ENCODE assay signal across 8 mouse cellular contexts in genomic region chr11:62603312-62604056, GRCm38 (mm10). TPM values are rescaled to one million over a fixed set of nuclear protein-coding genes. Genes with fewer than 3 reads are reported as not detected.
DNase-seq lines count a peak whose midpoint lies in the region; ATAC-seq and TF ChIP-seq lines count a peak whose summit lies in the region.

No protein-coding gene starts in this region.

- peak overlapping the region; percentile 94 for H3K4me3 ChIP-seq in heart, adult 2 months
- peak overlapping the region; percentile 85 for H3K4me3 ChIP-seq in erythroblast, embryonic 14.5 days (replicated peaks)
- H3K4me3 ChIP-seq in liver, embryonic 15.5 days (replicated peaks): peak overlapping the region; percentile 87

- peaks cover 3% of the 10 kb centered on the region for H3K4me1 ChIP-seq in heart, adult 2 months (ENCODE audit: control insufficient read depth, insufficient read depth, low read length)
- H3K4me1 ChIP-seq in erythroblast, embryonic 14.5 days (ENCODE audit: control insufficient read depth): peaks cover 45% of the 10 kb centered on the region
- peaks cover 40% of the 10 kb centered on the region for H3K4me1 ChIP-seq in liver, embryonic 15.5 days (replicated peaks)

- peak in 1 of 2 experiments; percentile 21 for DNase-seq in heart, adult 2 months
- DNase-seq in heart, postnatal 36 days: no peak
- DNase-seq in R1 (ENCODE audit: low read depth, low spot score): peak; percentile 48
- DNase-seq in spleen, postnatal 36 days (ENCODE audit: low spot score in 2 of 2): peak; percentile 13 to 27
- no peak for DNase-seq in gastrocnemius, postnatal 14 days

- TF ChIP-seq EP300 in heart, adult 2 months (IDR thresholded peaks at IDR 0.05; ENCODE audit: insufficient read depth, low read depth, low read length): no peak

- peak; percentile 55 for TF ChIP-seq CTCF in heart, adult 2 months (IDR thresholded peaks at IDR 0.05)

- peaks cover 13% of the 10 kb centered on the region for H3K36me3 ChIP-seq in heart, adult 2 months (ENCODE audit: control insufficient read depth, insufficient read depth, low read length)
- peaks cover 56% of the 10 kb centered on the region for H3K36me3 ChIP-seq in erythroblast, embryonic 14.5 days (ENCODE audit: control insufficient read depth)
- peaks cover 47% of the 10 kb centered on the region for H3K36me3 ChIP-seq in liver, embryonic 15.5 days (replicated peaks)

- H3K4me2 ChIP-seq in liver, embryonic 15.5 days: peak overlapping the region; percentile 76

- H3K27ac ChIP-seq in heart, adult 2 months: peak overlapping the region; percentile 93
- peak overlapping the region; percentile 95 for H3K27ac ChIP-seq in liver, embryonic 15.5 days (replicated peaks)

- no peaks in the 10 kb centered on the region for H3K27me3 ChIP-seq in heart, adult 2 months (ENCODE audit: control insufficient read depth, insufficient read depth, low read length)
- no peaks in the 10 kb centered on the region for H3K27me3 ChIP-seq in erythroblast, embryonic 14.5 days (ENCODE audit: control insufficient read depth)
- H3K27me3 ChIP-seq in liver, embryonic 15.5 days: no peaks in the 10 kb centered on the region

- no peaks in the 10 kb centered on the region; the same call in 1 of the 2 replicates for H3K79me2 ChIP-seq in heart, adult 2 months (replicated peaks; ENCODE audit: control insufficient read depth, insufficient read depth, low read length)

- ATAC-seq in inflammation-experienced regulatory T-cells, adult 6 months: peak; percentile 24
- peak; percentile 14 for ATAC-seq in liver, embryonic 15.5 days (ENCODE audit: insufficient read depth)

- WGBS in heart, adult 2 months: 4% methylated on average over 13 of the region's 13 CpGs
- under 1% methylated on average over 13 of the region's 13 CpGs for WGBS in liver, embryonic 15.5 days (ENCODE audit: insufficient replicate concordance)

- intact Hi-C loops in heart, adult 2 months (cut with DNase I): loop anchor here (2.0 to 10.0 kb wide), 2 partner anchors 53 to 271 kb away; partner anchors contain the start of genes Tvp23b and Ubb
- intact Hi-C loops in heart, postnatal 36 days (cut with DNase I): loop anchor here (2.0 kb wide), 1 partner anchor 53 kb away; the partner anchor contains the start of gene Ubb
- intact Hi-C loops in gastrocnemius, postnatal 14 days (cut with DNase I; ENCODE audit: low total_unique reads): no loop called here

- TF ChIP-seq POLR2A in heart, adult 2 months (IDR thresholded peaks at IDR 0.05; ENCODE audit: insufficient read depth, low read depth, low read length): no peak

- H3K9ac ChIP-seq in heart, adult 2 months (ENCODE audit: low read depth, low read length): peak overlapping the region; percentile 82
- H3K9ac ChIP-seq in liver, embryonic 15.5 days: peak overlapping the region; percentile 86

- no peaks in the 10 kb centered on the region for H3K9me3 ChIP-seq in erythroblast, embryonic 14.5 days (ENCODE audit: control insufficient read depth, low read length)
- no peaks in the 10 kb centered on the region for H3K9me3 ChIP-seq in liver, embryonic 15.5 days (replicated peaks)

RNA-seq across cellular contexts. Expression of gene Trpv2, which starts 29.2 kb away (rescaled TPM):
- 1 to 10 TPM; 2.6 to 3.5 TPM for total RNA-seq in heart, adult 2 months (2021)
- 4.6 and 5.6 TPM in 2 replicates for polyA plus RNA-seq in heart, adult 2 months (2012; rRNA removed)
- 1 to 10 TPM; 2.8 to 2.9 TPM for total RNA-seq in heart, postnatal 36 days (2021)
- 0.03 and 0.04 TPM in 2 replicates for polyA plus RNA-seq in erythroblast, embryonic 14.5 days (2012)
- 100 to 1,000 TPM in 1 of 3 experiments, 10 to 100 TPM in 2; 73.0 to 108 (median 73.7) TPM for polyA plus RNA-seq in inflammation-experienced regulatory T-cells, adult 6 months (2017; shearing (Covaris generic))
- 5.5 and 6.3 TPM in 2 replicates for polyA plus RNA-seq in liver, embryonic 15.5 days (2015; fragmentation: Nextera tagmentation; extraction: Ambion mirVana)
- 1 to 10 TPM; 1.7 to 2.4 TPM for total RNA-seq in gastrocnemius, postnatal 14 days (2021)

RNA-seq across cellular contexts. Expression of gene Lrrc75a, which starts 44.8 kb away (rescaled TPM):
- 1 to 10 TPM; 3.3 to 4.2 TPM for total RNA-seq in heart, adult 2 months (2021)
- 6.2 and 9.6 TPM in 2 replicates for polyA plus RNA-seq in heart, adult 2 months (2012; rRNA removed)
- 1 to 10 TPM; 4.4 to 7.1 TPM for total RNA-seq in heart, postnatal 36 days (2021)
- polyA plus RNA-seq in erythroblast, embryonic 14.5 days (2012): 0.08 and 0.17 TPM in 2 replicates
- polyA plus RNA-seq in inflammation-experienced regulatory T-cells, adult 6 months (2017; shearing (Covaris generic)): 1 to 10 TPM; 1.8 to 2.6 (median 2.1) TPM
- polyA plus RNA-seq in liver, embryonic 15.5 days (2015; fragmentation: Nextera tagmentation; extraction: Ambion mirVana): 1.7 and 2.0 TPM in 2 replicates
- 1 to 10 TPM; 7.2 to 8.8 TPM for total RNA-seq in gastrocnemius, postnatal 14 days (2021)

RNA-seq across cellular contexts. Expression of gene Mmgt2, which starts 45.0 kb away (rescaled TPM):
- 1 to 10 TPM; 5.8 to 8.6 TPM for total RNA-seq in heart, adult 2 months (2021)
- polyA plus RNA-seq in heart, adult 2 months (2012; rRNA removed): 8.7 and 8.9 TPM in 2 replicates
- total RNA-seq in heart, postnatal 36 days (2021): 1 to 10 TPM; 5.4 to 9.9 TPM
- 0.20 and 0.25 TPM in 2 replicates for polyA plus RNA-seq in erythroblast, embryonic 14.5 days (2012)
- 10 to 100 TPM; 33.7 to 47.7 (median 38.7) TPM for polyA plus RNA-seq in inflammation-experienced regulatory T-cells, adult 6 months (2017; shearing (Covaris generic))
- 7.2 and 7.8 TPM in 2 replicates for polyA plus RNA-seq in liver, embryonic 15.5 days (2015; fragmentation: Nextera tagmentation; extraction: Ambion mirVana)
- total RNA-seq in gastrocnemius, postnatal 14 days (2021): 1 to 10 TPM; 5.5 to 7.8 TPM

RNA-seq across cellular contexts. Expression of gene Ubb, which starts 52.5 kb away (rescaled TPM):
- total RNA-seq in heart, adult 2 months (2021): 100 to 1,000 TPM; 626 to 699 TPM
- 1,026 and 1,119 TPM in 2 replicates for polyA plus RNA-seq in heart, adult 2 months (2012; rRNA removed)
- 100 to 1,000 TPM; 708 to 720 TPM for total RNA-seq in heart, postnatal 36 days (2021)
- 195 and 225 TPM in 2 replicates for polyA plus RNA-seq in erythroblast, embryonic 14.5 days (2012)
- polyA plus RNA-seq in inflammation-experienced regulatory T-cells, adult 6 months (2017; shearing (Covaris generic)): 1,000 to 10,000 TPM; 5,207 to 7,023 (median 5,768) TPM
- polyA plus RNA-seq in liver, embryonic 15.5 days (2015; fragmentation: Nextera tagmentation; extraction: Ambion mirVana): 1,540 and 1,587 TPM in 2 replicates
- total RNA-seq in gastrocnemius, postnatal 14 days (2021): 1,000 to 10,000 TPM; 1,001 to 1,005 TPM

Comparison
In these comparisons a context has a peak if more than half of its experiments do, and no peak if none do; other contexts are left out.
1. DNase-seq: peak in R1 (single experiment) and spleen, postnatal 36 days (2 of 2); none in heart, postnatal 36 days (0 of 2) and gastrocnemius, postnatal 14 days (single experiment).
2. RNA of gene Trpv2, which starts 29.2 kb away (polyA plus RNA-seq): 73.0 to 108 TPM in inflammation-experienced regulatory T-cells, adult 6 months; 5.5 to 6.3 TPM in liver, embryonic 15.5 days, 4.6 to 5.6 TPM in heart, adult 2 months and 0.03 to 0.04 TPM in erythroblast, embryonic 14.5 days; every median in the first group is over 10 times any median in the second.
3. Peak in every context shown above with its lines, with median percentiles within 50 percentile points of each other: H3K4me3 ChIP-seq.